Mouse (Mus musculus): Measurements from ENCODE around the gene Brca2.

DNA sequence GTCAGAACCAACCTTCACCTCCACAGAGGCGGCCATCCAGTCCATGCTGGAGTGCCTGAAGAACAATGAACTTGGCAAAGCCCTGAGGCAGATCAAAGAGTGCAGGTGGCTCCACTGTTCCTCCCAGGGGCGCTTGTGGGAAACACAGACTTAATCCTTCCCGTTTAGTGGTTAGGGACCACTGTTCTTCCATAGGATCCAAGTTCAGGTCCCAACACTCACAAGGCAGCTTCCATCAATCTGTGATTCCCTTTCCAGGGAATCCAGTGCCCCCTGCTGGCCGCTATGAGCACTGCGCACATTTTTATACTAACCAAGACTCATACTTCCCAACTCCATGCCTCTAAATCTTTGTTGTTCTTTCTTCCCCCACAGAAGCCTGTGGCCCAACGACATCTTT is 26.6 kb upstream of the Brca2 start:
- peak; percentile 95 for TF ChIP-seq CTCF (conservative IDR thresholded peaks at IDR 0.05; ENCODE audit: low read length)
- TF ChIP-seq POU5F1 (IDR thresholded peaks at IDR 0.05; ENCODE audit: borderline replicate concordance, low read length): no peak
- TF ChIP-seq NANOG (IDR thresholded peaks at IDR 0.05; ENCODE audit: borderline replicate concordance, low read length): no peak
